Mouse (Mus musculus) gonadal fat pad, adult 2 months (tissue): ENCODE data around the gene Cyp2d34. TPM values are rescaled to one million over a fixed set of nuclear protein-coding genes. Genes with fewer than 3 reads are reported as not detected.

Experiments used
- DNase-seq: peaks from one replicate; pipeline ENCODE4 v3.0.0-alpha.2; 2012; ENCODE audit warnings: low read depth
- polyA plus RNA-seq: library from polyadenylated mRNA; depleted of rRNA; stranded (reverse); fragments of >200 nt; gene quantifications from 2 replicates; pipeline ENCODE4 v1.2.3, GENCODE M21; 2012; rRNA removed

Cyp2d34 gene
- not detected in 2 replicates for polyA plus RNA-seq

GRCm38 (mm10) chr15:82620531-82621202 is at the start of gene Cyp2d34:
Gene Cyp2d34, minus strand, starts transcription at chr15:82620946.
- DNase-seq, result no peak

DNA sequence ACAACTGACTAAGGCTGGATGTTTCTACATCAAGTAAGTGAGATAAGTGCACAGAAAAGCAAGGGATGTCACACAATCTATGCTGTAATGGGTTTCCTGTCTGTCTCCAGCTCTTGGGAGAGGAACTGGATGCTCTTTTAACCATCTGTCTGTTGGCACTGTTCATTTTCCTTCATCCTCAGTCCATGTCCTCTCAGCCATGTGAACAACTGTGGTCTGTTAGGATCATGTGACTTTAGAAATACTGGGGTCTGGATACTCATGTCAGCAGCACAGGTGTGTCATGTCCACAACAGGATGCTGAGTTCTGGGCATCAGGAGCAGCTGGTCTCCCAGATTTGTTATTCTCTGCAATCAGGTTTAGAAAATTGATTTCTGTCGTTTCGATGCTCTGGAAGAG is 35.6 kb upstream of the Cyp2d34 start:
- no peak for DNase-seq

DNA sequence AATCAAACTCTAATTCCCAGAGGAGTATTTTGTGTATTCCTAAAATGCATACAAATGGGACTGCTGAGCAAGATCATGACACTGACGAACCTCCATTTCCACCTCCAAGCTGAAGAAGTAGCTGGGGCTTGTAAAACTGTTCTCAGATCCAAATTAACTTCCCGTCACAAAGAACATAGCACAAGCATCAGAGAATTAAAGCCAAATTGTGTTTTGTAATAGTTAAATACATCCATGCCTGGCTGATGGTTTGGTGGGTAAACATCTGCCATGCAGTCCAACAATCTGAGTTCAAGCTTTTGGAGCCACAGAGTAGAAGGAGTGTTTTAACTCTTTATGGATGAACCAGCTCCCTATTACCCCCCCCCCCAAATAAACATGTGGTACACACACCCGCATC is 23.6 kb upstream of the Cyp2d34 start:
- DNase-seq, result no peak

GRCm38 (mm10) chr15:82643771-82644170 is 23.0 kb upstream of the Cyp2d34 start:
- DNase-seq, result no peak

- no peak for DNase-seq
Measured at GRCm38 (mm10) chr15:82642771-82643170, 22.0 kb upstream of the Cyp2d34 start.

GRCm38 (mm10) chr15:82641921-82642320 is 21.2 kb upstream of the Cyp2d34 start:
- no peak for DNase-seq

DNA sequence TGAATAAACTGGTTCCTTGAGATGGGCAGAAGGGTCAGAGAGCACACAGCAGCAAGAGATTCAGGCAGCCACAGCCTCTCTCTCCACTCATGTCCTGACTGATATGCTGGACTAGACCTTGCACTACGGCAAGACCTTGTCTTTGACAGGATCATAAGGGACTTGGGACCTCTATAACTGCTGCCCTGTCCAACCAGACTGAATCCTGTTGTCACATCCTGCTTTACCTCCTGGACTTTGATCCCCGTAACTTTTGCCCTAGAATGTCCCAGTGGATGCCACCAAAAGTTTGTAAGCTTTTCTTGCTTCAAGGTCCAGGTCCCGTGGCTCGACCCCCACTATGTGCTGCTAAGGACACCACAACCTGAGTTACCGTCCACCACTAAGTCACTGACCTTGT is 20.6 kb upstream of the Cyp2d34 start:
- no peak for DNase-seq

- DNase-seq, result no peak
Measured at GRCm38 (mm10) chr15:82640201-82640600, 19.5 kb upstream of the Cyp2d34 start.

- no peak for DNase-seq
Measured at GRCm38 (mm10) chr15:82637130-82638075, 16.7 kb upstream of the Cyp2d34 start.

- DNase-seq, result no peak
Measured at GRCm38 (mm10) chr15:82634976-82635375, 14.2 kb upstream of the Cyp2d34 start.

DNA sequence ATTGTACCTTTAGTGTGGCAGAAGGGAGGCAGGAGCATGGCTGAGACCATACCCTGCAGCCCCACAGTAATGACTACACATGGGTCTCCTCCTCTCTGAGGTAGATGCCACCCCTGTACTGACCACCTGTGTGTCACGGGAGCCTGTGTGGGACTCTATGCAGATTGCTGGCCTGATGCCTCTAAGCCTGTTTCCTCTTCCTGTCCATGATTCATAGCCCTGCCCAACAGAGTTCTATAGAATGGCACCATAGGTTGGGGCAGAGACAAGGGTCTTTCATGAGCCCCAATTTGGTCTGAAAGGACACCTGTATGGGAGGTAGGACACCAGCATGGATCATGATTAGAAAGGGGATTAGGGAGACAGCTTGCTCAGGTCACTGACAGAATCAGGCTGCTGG is 1.2 kb upstream of the Cyp2d34 start:
- DNase-seq, result no peak

GRCm38 (mm10) chr15:82618362-82619020 is 2.3 kb downstream of the Cyp2d34 start:
- DNase-seq, result no peak

- DNase-seq, result no peak
Measured at GRCm38 (mm10) chr15:82582621-82583020, 38.1 kb downstream of the Cyp2d34 start.

GRCm38 (mm10) chr15:82579071-82579470 is 41.7 kb downstream of the Cyp2d34 start:
- no peak for DNase-seq

DNA sequence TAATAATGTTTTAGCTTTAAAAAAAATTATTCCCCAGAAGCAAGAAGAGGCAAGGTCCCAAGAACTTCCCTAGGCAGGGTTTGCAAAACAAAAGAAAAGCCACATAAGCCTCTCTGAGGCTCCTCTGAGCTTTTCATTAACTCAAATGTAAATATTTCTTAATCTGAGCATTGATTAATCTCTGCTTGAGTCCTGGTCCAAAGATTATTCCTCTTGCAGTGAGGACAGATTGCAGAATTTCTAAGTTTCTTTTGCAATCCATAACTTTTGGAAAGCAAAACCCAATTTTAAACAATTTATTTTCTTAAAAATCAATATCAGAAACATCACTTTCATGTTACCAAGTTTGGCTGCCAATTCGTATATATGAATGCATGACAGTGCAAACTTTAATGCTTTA is 47.9 kb downstream of the Cyp2d34 start:
- DNase-seq, result no peak

Other genes with a start within 250 kb of the Cyp2d34 start
- 31.0 and 34.7 TPM in 2 replicates for gene Cyp2d22, start 240.7 kb downstream of the Cyp2d34 start, polyA plus RNA-seq
- gene Cyp2d11, start 226.9 kb downstream of the Cyp2d34 start, polyA plus RNA-seq, result not detected in 2 replicates
- gene Cyp2d10, start 213.8 kb downstream of the Cyp2d34 start, polyA plus RNA-seq, result 0.14 and 1.6 TPM in 2 replicates
- 0.62 and 0.72 TPM in 2 replicates for gene Cyp2d9, start 187.5 kb downstream of the Cyp2d34 start, polyA plus RNA-seq
- not detected in 2 replicates for gene Cyp2d12, start 65.9 kb downstream of the Cyp2d34 start, polyA plus RNA-seq
- gene Cyp2d40, start 143.2 kb upstream of the Cyp2d34 start, polyA plus RNA-seq, result not detected in 2 replicates
- 0.20 and 1.3 TPM in 2 replicates for gene Cyp2d26, start 173.3 kb upstream of the Cyp2d34 start, polyA plus RNA-seq